Comparison of ENCODE assay signal across 21 mouse cellular contexts in the genomic region with DNA sequence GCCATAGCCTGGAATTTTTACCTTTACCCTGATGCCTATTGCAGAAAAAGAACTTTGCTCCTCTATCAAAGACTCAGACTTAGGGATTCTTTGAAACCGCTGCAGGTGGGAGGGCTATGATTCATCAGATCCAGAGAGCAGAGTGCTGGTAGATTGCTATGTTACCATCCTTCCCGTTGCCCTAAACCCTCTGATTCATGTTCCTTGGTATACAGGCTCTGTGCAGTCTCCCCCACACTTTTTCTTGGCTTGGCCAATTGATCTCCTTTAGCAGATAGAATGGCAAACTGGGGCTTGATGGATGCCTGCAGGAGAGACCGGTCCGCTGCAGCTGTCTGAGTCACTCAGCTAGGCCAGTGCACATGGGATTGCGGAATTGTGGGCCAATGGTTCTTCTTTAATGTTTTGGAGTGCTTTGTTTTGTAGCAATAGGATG.
DNase-seq lines count a peak whose midpoint lies in the region; ATAC-seq and TF ChIP-seq lines count a peak whose summit lies in the region.
"Had no signal": no experiment of that assay in that cellular context is flagged by ENCODE, and none has a peak within 500 bp of the region (broad histone marks: within the 10 kb centered on the region; RNA-seq: fewer than 3 reads in every experiment).

No protein-coding gene starts in this region.

- no peaks in the 10 kb centered on the region for H3K27me3 ChIP-seq in intestine, embryonic 16.5 days (replicated peaks; ENCODE audit: control insufficient read depth, insufficient read depth, low read length)
- no peaks in the 10 kb centered on the region for H3K27me3 ChIP-seq in stomach, postnatal 0 days (ENCODE audit: control insufficient read depth, insufficient read depth, low read length)
- no peaks in the 10 kb centered on the region for H3K27me3 ChIP-seq in thymus, adult 2 months (ENCODE audit: control insufficient read depth, insufficient read depth, low read length)
- no peaks in the 10 kb centered on the region for H3K27me3 ChIP-seq in hindbrain, postnatal 0 days (ENCODE audit: insufficient read depth, low read length)
- H3K27me3 ChIP-seq: embryonic facial prominence, embryonic 15.5 days; forebrain, embryonic 13.5 days; liver, embryonic 15.5 days; midbrain, embryonic 15.5 days; neural tube, embryonic 13.5 days had no signal

- no peak overlapping the region for H3K4me3 ChIP-seq in intestine, embryonic 16.5 days (ENCODE audit: low read length)
- no peak overlapping the region for H3K4me3 ChIP-seq in stomach, postnatal 0 days (ENCODE audit: low read depth, low read length)
- H3K4me3 ChIP-seq in thymus, adult 2 months (ENCODE audit: control insufficient read depth, insufficient read depth, low read length): no peak overlapping the region
- H3K4me3 ChIP-seq in hindbrain, postnatal 0 days (ENCODE audit: low read length): no peak overlapping the region
- H3K4me3 ChIP-seq: embryonic facial prominence, embryonic 15.5 days; forebrain, embryonic 13.5 days; liver, embryonic 15.5 days; midbrain, embryonic 15.5 days; neural tube, embryonic 13.5 days had no signal

- no peak for TF ChIP-seq POLR2A in thymus, adult 2 months (IDR thresholded peaks at IDR 0.05; ENCODE audit: control insufficient read depth, extremely low read depth, insufficient read depth, low read length, poor library complexity)

- H3K9ac ChIP-seq in intestine, embryonic 16.5 days (ENCODE audit: low read depth, low read length): no peak overlapping the region
- no peak overlapping the region for H3K9ac ChIP-seq in stomach, postnatal 0 days (ENCODE audit: low read length)
- no peak overlapping the region for H3K9ac ChIP-seq in hindbrain, postnatal 0 days (replicated peaks; ENCODE audit: low read length)
- H3K9ac ChIP-seq: embryonic facial prominence, embryonic 15.5 days; forebrain, embryonic 13.5 days; liver, embryonic 15.5 days; midbrain, embryonic 15.5 days; neural tube, embryonic 13.5 days had no signal

- WGBS in intestine, embryonic 16.5 days: 74% methylated on average over 5 of the region's 5 CpGs
- 81% methylated on average over 5 of the region's 5 CpGs for WGBS in stomach, postnatal 0 days
- WGBS in thymus, adult 2 months: 92% methylated on average over 5 of the region's 5 CpGs
- 88% methylated on average over 5 of the region's 5 CpGs for WGBS in hindbrain, postnatal 0 days

- H3K4me2 ChIP-seq in intestine, embryonic 16.5 days (ENCODE audit: low read depth, low read length): no peak overlapping the region
- no peak overlapping the region for H3K4me2 ChIP-seq in stomach, postnatal 0 days (replicated peaks; ENCODE audit: low read depth)
- no peak overlapping the region for H3K4me2 ChIP-seq in hindbrain, postnatal 0 days (ENCODE audit: low read depth, low read length)
- H3K4me2 ChIP-seq: embryonic facial prominence, embryonic 15.5 days; forebrain, embryonic 13.5 days; heart, embryonic 11.5 days; liver, embryonic 15.5 days; midbrain, embryonic 15.5 days; neural tube, embryonic 13.5 days had no signal

- DNase-seq in frontal cortex, adult 2 months (ENCODE audit: extremely low spot score in 1 of 2, low spot score in 1 of 2): peak; percentile 13 to 63
- no peak for DNase-seq in frontal cortex, postnatal 10 days (ENCODE audit: low spot score in 2 of 2)
- peak; percentile 62 for DNase-seq in right cerebral cortex, adult 18-20 months
- no peak for DNase-seq in right cerebral cortex, postnatal 14 days
- DNase-seq in stomach, postnatal 0 days (ENCODE audit: low spot score): no peak
- no peak for DNase-seq in thymus, adult 2 months
- no peak for DNase-seq in hindbrain, postnatal 0 days (ENCODE audit: low spot score)
- DNase-seq: B cell, adult 2 months; cerebellum, adult 11 months; gastrocnemius, postnatal 10 days; heart, postnatal 36 days; kidney, postnatal 14 days; lung, postnatal 36 days; thymus, postnatal 25 days had no signal

- no peak for TF ChIP-seq EP300 in stomach, postnatal 0 days (optimal IDR thresholded peaks at IDR 0.05)

- no peaks in the 10 kb centered on the region for H3K36me3 ChIP-seq in intestine, embryonic 16.5 days (ENCODE audit: control insufficient read depth, insufficient read depth, low read length)
- no peaks in the 10 kb centered on the region for H3K36me3 ChIP-seq in stomach, postnatal 0 days (ENCODE audit: control insufficient read depth, insufficient read depth, low read length)
- no peaks in the 10 kb centered on the region for H3K36me3 ChIP-seq in thymus, adult 2 months (ENCODE audit: control insufficient read depth, insufficient read depth, low read length)
- H3K36me3 ChIP-seq in hindbrain, postnatal 0 days (ENCODE audit: insufficient read depth, low read length): no peaks in the 10 kb centered on the region
- H3K36me3 ChIP-seq: embryonic facial prominence, embryonic 15.5 days; liver, embryonic 15.5 days; midbrain, embryonic 15.5 days; neural tube, embryonic 13.5 days had no signal

- peak; percentile 82 for ATAC-seq in intestine, embryonic 16.5 days
- peak; percentile 24; the same call in 1 of the 2 replicates for ATAC-seq in stomach, postnatal 0 days (ENCODE audit: low FRiP score, low TSS enrichment)
- no peak for ATAC-seq in hindbrain, postnatal 0 days
- ATAC-seq: forebrain, embryonic 13.5 days; midbrain, embryonic 15.5 days had no signal

- no peak for TF ChIP-seq CTCF in stomach, postnatal 0 days (IDR thresholded peaks at IDR 0.05; ENCODE audit: low read depth)
- TF ChIP-seq CTCF in thymus, adult 2 months (IDR thresholded peaks at IDR 0.05; ENCODE audit: borderline replicate concordance, control insufficient read depth, extremely low read depth, insufficient read depth, low read length, poor library complexity): no peak
- no peak for TF ChIP-seq CTCF in hindbrain, postnatal 0 days (IDR thresholded peaks at IDR 0.05; ENCODE audit: low read depth)

- H3K27ac ChIP-seq in intestine, embryonic 16.5 days (ENCODE audit: low read length): no peak overlapping the region
- no peak overlapping the region for H3K27ac ChIP-seq in stomach, postnatal 0 days (replicated peaks)
- no peak overlapping the region for H3K27ac ChIP-seq in thymus, adult 2 months (ENCODE audit: control insufficient read depth, insufficient read depth, low read length)
- H3K27ac ChIP-seq in hindbrain, postnatal 0 days: no peak overlapping the region
- H3K27ac ChIP-seq: embryonic facial prominence, embryonic 15.5 days; forebrain, embryonic 13.5 days; liver, embryonic 15.5 days; midbrain, embryonic 15.5 days; neural tube, embryonic 13.5 days had no signal

- no peaks in the 10 kb centered on the region; the same call in 1 of the 2 replicates for H3K4me1 ChIP-seq in intestine, embryonic 16.5 days (ENCODE audit: control insufficient read depth, insufficient read depth, low read length)
- no peaks in the 10 kb centered on the region for H3K4me1 ChIP-seq in stomach, postnatal 0 days (replicated peaks; ENCODE audit: control insufficient read depth, insufficient read depth)
- H3K4me1 ChIP-seq in thymus, adult 2 months (replicated peaks; ENCODE audit: control insufficient read depth, insufficient read depth, low read length): no peaks in the 10 kb centered on the region
- no peaks in the 10 kb centered on the region for H3K4me1 ChIP-seq in hindbrain, postnatal 0 days (ENCODE audit: insufficient read depth, low read length)
- H3K4me1 ChIP-seq: embryonic facial prominence, embryonic 15.5 days; forebrain, embryonic 13.5 days; midbrain, embryonic 15.5 days; neural tube, embryonic 13.5 days had no signal

- H3K9me3 ChIP-seq in intestine, embryonic 16.5 days (ENCODE audit: control insufficient read depth, low read length): no peaks in the 10 kb centered on the region
- H3K9me3 ChIP-seq in stomach, postnatal 0 days (ENCODE audit: control insufficient read depth, low read length): no peaks in the 10 kb centered on the region
- H3K9me3 ChIP-seq in hindbrain, postnatal 0 days (ENCODE audit: low read length): no peaks in the 10 kb centered on the region
- H3K9me3 ChIP-seq: embryonic facial prominence, embryonic 15.5 days; forebrain, embryonic 13.5 days; liver, embryonic 15.5 days; midbrain, embryonic 15.5 days; neural tube, embryonic 13.5 days had no signal

Comparison
In these comparisons a context has a peak if more than half of its experiments do, and no peak if none do; other contexts are left out.
1. DNase-seq: peak in frontal cortex, adult 2 months (2 of 2) and right cerebral cortex, adult 18-20 months (single experiment); none in frontal cortex, postnatal 10 days (0 of 2), right cerebral cortex, postnatal 14 days (single experiment), stomach, postnatal 0 days (single experiment), thymus, adult 2 months (single experiment) and hindbrain, postnatal 0 days (single experiment).